Mouse (Mus musculus): ENCODE results near the gene Vmn1r193.
"Not testable (repeated sequence)": the region's sequence is repeated elsewhere in the genome, so short reads cannot be mapped to it uniquely, and the experiment has no call there.

GRCm38 (mm10) chr13:22192756-22193155 is 30.2 kb downstream of the Vmn1r193 start:
- TF ChIP-seq CTCF (IDR thresholded peaks at IDR 0.05; ENCODE audit: low read depth, low read length); POLR2A (IDR thresholded peaks at IDR 0.05; ENCODE audit: borderline replicate concordance, low read depth, low read length): not testable (repeated sequence)
